Mouse (Mus musculus) G1E (cell line): ENCODE measurements around the gene Dctn3.

ENCODE experiments used
- CTCF ChIP-seq: IDR thresholded peaks from 2 replicates; pipeline ENCODE4 v1.5.1; 2012; ENCODE audit warnings: low read depth, low read length, inconsistent platforms, mixed read lengths
- GATA1 ChIP-seq: IDR thresholded peaks from 2 replicates; pipeline ENCODE4 v1.6.1; 2012; ENCODE audit warnings: borderline replicate concordance, low read length, inconsistent platforms, mixed read lengths
- GATA2 ChIP-seq: IDR thresholded peaks from 2 replicates; pipeline ENCODE4 v1.6.1; 2012; ENCODE audit warnings: low read depth, low read length, inconsistent platforms, borderline replicate concordance
- POLR2AphosphoS5 ChIP-seq: IDR thresholded peaks from 2 replicates; pipeline ENCODE4 v1.6.1; 2012; ENCODE audit warnings: low read depth, low read length, inconsistent platforms; ENCODE audit not compliant: insufficient replicate concordance
- TAL1 ChIP-seq: conservative IDR thresholded peaks from 2 replicates; pipeline ENCODE4 v1.6.1; 2012; ENCODE audit warnings: low read depth, low read length, inconsistent platforms, mixed read lengths

- TF ChIP-seq CTCF, result no peak
- TF ChIP-seq GATA1, result no peak
- no peak for TF ChIP-seq POLR2AphosphoS5
- no peak for TF ChIP-seq TAL1
- TF ChIP-seq GATA2, result no peak
Observed at GRCm38 (mm10) chr4:41758701-41759100, 35.7 kb upstream of the Dctn3 start.
